Mouse (Mus musculus): ENCODE measurements around the gene Snrpd2. TPM values are rescaled to one million over a fixed set of nuclear protein-coding genes. Genes with fewer than 3 reads are reported as not detected.

The Snrpd2 gene
- polyA plus RNA-seq, 1 experiment from 2014 or later, result 103 TPM

DNA sequence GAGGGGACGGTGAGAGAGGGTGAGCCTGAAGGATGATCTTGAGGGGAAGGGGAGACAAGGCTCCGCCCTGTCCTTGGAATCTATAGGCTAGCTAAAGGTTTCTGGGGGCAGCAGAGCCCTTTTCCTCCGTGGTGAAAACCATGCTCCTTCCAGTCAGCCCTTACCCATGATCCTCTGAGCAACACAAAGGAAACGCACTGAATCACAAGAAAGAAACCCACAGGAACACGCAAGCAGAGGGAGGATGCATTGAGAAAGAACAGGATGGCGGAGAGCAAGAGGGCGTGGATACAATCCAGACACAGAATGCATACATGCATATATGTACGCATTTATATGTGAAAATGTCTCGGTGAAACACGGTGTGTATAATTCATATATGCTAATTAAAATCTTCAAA, 20.0 kb downstream of the Snrpd2 start:
- no peak overlapping the region for H3K4me2 ChIP-seq (replicated peaks; ENCODE audit: low read depth)
- TF ChIP-seq CTCF (IDR thresholded peaks at IDR 0.05; ENCODE audit: low read depth) (no peak), EP300 (optimal IDR thresholded peaks at IDR 0.05) (no peak)
- H3K4me3 ChIP-seq (ENCODE audit: low read depth, low read length), result no peak overlapping the region
- H3K27ac ChIP-seq (replicated peaks), result no peak overlapping the region
- H3K4me1 ChIP-seq (replicated peaks; ENCODE audit: control insufficient read depth, insufficient read depth), result no peaks in the 10 kb centered on the region
- no peaks in the 10 kb centered on the region for H3K9me3 ChIP-seq (ENCODE audit: control insufficient read depth, low read length)
- no peak for ATAC-seq (ENCODE audit: low FRiP score, low TSS enrichment)
- 53% methylated on average over 10 of the region's 10 CpGs for whole genome bisulfite sequencing
- no peaks in the 10 kb centered on the region for H3K36me3 ChIP-seq (ENCODE audit: control insufficient read depth, insufficient read depth, low read length)
- DNase-seq (ENCODE audit: low spot score), result no peak
- H3K9ac ChIP-seq (ENCODE audit: low read length), result no peak overlapping the region
- no peaks in the 10 kb centered on the region for H3K27me3 ChIP-seq (ENCODE audit: control insufficient read depth, insufficient read depth, low read length)

DNA sequence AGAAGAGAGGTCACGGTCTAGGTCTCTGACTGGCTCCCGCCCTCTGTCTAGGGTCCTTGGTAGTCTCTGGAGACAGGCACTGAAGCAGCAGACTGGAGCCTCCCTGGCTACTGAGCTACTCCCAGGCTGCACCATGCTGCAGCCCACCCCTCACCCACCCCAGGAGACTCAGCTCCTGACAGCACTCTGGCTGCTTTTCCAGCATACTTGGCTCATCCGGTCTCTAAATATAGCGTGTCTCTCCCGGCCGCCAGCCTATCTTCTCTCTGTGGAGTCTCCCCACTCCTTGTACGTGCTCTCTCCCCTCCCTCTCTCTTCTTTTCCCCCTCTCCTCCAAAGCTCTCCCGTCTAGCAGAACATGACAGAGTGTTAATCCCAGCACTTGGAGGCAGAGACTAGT, 20.6 kb downstream of the Snrpd2 start:
- WGBS, result 31% methylated on average over 8 of the region's 8 CpGs
- Histone ChIP-seq H3K9ac (ENCODE audit: low read length) (peak overlapping the region; percentile 3; the same call in 1 of the 2 replicates), H3K27me3 (ENCODE audit: control insufficient read depth, insufficient read depth, low read length) (no peaks in the 10 kb centered on the region), H3K4me2 (replicated peaks; ENCODE audit: low read depth) (no peak overlapping the region), H3K4me3 (ENCODE audit: low read depth, low read length) (no peak overlapping the region), H3K9me3 (ENCODE audit: control insufficient read depth, low read length) (no peaks in the 10 kb centered on the region), H3K27ac (replicated peaks) (0 out of 2 replicates have a peak overlapping the region, but pooled peaks have one; percentile 45), H3K36me3 (ENCODE audit: control insufficient read depth, insufficient read depth, low read length) (no peaks in the 10 kb centered on the region), H3K4me1 (replicated peaks; ENCODE audit: control insufficient read depth, insufficient read depth) (no peaks in the 10 kb centered on the region)
- DNase-seq (ENCODE audit: low spot score) (no peak), ATAC-seq (ENCODE audit: low FRiP score, low TSS enrichment) (peak; percentile 43; the same call in 1 of the 2 replicates)
- TF ChIP-seq EP300 (optimal IDR thresholded peaks at IDR 0.05), result no peak
- TF ChIP-seq CTCF (IDR thresholded peaks at IDR 0.05; ENCODE audit: low read depth), result no peak

DNA sequence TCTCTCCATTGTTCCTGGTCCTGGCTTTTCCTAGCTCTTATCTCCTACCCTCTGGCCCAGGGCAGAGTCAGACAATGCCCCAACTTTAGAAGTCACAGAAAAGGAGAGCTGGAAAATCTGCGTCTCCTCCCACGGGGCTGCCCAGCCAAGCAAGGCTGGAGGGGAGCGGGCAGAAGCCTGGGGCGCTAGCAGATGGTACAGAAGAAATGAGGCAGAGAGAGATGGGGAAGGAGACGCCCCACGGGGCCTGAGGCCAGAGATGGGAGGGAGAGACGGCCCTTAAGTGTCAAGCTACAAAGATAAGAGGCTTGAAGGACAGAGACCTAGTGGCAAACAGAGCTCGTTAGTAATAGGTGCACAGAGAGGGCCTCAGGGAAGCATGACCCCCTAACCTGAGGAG, 22.3 kb downstream of the Snrpd2 start:
- Histone ChIP-seq H3K4me2 (replicated peaks; ENCODE audit: low read depth) (no peak overlapping the region), H3K9me3 (ENCODE audit: control insufficient read depth, low read length) (no peaks in the 10 kb centered on the region), H3K27ac (replicated peaks) (no peak overlapping the region), H3K4me1 (replicated peaks; ENCODE audit: control insufficient read depth, insufficient read depth) (no peaks in the 10 kb centered on the region), H3K9ac (ENCODE audit: low read length) (no peak overlapping the region; the same call in 1 of the 2 replicates), H3K36me3 (ENCODE audit: control insufficient read depth, insufficient read depth, low read length) (no peaks in the 10 kb centered on the region), H3K4me3 (ENCODE audit: low read depth, low read length) (no peak overlapping the region), H3K27me3 (ENCODE audit: control insufficient read depth, insufficient read depth, low read length) (peaks cover 5% of the 10 kb centered on the region; the same call in 1 of the 2 replicates)
- TF ChIP-seq EP300 (optimal IDR thresholded peaks at IDR 0.05), result no peak
- TF ChIP-seq CTCF (IDR thresholded peaks at IDR 0.05; ENCODE audit: low read depth), result no peak
- no peak for ATAC-seq (ENCODE audit: low FRiP score, low TSS enrichment)
- 47% methylated on average over 8 of the region's 8 CpGs for WGBS
- no peak for DNase-seq (ENCODE audit: low spot score)

GRCm38 (mm10) chr7:19172874-19173273, 23.4 kb downstream of the Snrpd2 start:
- Histone ChIP-seq H3K36me3 (ENCODE audit: control insufficient read depth, insufficient read depth, low read length) (no peaks in the 10 kb centered on the region), H3K27ac (replicated peaks) (no peak overlapping the region), H3K9ac (ENCODE audit: low read length) (no peak overlapping the region), H3K27me3 (ENCODE audit: control insufficient read depth, insufficient read depth, low read length) (peaks cover 15% of the 10 kb centered on the region), H3K9me3 (ENCODE audit: control insufficient read depth, low read length) (no peaks in the 10 kb centered on the region), H3K4me1 (replicated peaks; ENCODE audit: control insufficient read depth, insufficient read depth) (no peaks in the 10 kb centered on the region), H3K4me2 (replicated peaks; ENCODE audit: low read depth) (peak overlapping the region; percentile 43), H3K4me3 (ENCODE audit: low read depth, low read length) (peak overlapping the region; percentile 16; the same call in 1 of the 2 replicates)
- 3% methylated on average over 17 of the region's 17 CpGs for WGBS
- DNase-seq (ENCODE audit: low spot score) (peak; percentile 80), ATAC-seq (ENCODE audit: low FRiP score, low TSS enrichment) (peak; percentile 50; the same call in 1 of the 2 replicates)
- TF ChIP-seq CTCF (IDR thresholded peaks at IDR 0.05; ENCODE audit: low read depth) (peak; percentile 92), EP300 (optimal IDR thresholded peaks at IDR 0.05) (no peak)

- H3K36me3 ChIP-seq (ENCODE audit: control insufficient read depth, insufficient read depth, low read length), result no peaks in the 10 kb centered on the region
- no peak within 1 kb of the TSS for H3K4me2 ChIP-seq (replicated peaks; ENCODE audit: low read depth)
- H3K9ac ChIP-seq (ENCODE audit: low read length), result no peak within 1 kb of the TSS
- TF ChIP-seq EP300 (optimal IDR thresholded peaks at IDR 0.05) (no peak), CTCF (IDR thresholded peaks at IDR 0.05; ENCODE audit: low read depth) (no peak)
- ATAC-seq (ENCODE audit: low FRiP score, low TSS enrichment) (peak; percentile 43; the same call in 1 of the 2 replicates), DNase-seq (ENCODE audit: low spot score) (peak; percentile 57)
- H3K4me1 ChIP-seq (replicated peaks; ENCODE audit: control insufficient read depth, insufficient read depth), result no peaks in the 10 kb centered on the region
- 3% methylated on average over 30 of the region's 30 CpGs for WGBS
- H3K27me3 ChIP-seq (ENCODE audit: control insufficient read depth, insufficient read depth, low read length), result peaks cover 20% of the 10 kb centered on the region
- H3K9me3 ChIP-seq (ENCODE audit: control insufficient read depth, low read length), result no peaks in the 10 kb centered on the region
- no peak within 1 kb of the TSS for H3K27ac ChIP-seq (replicated peaks)
- H3K4me3 ChIP-seq (ENCODE audit: low read depth, low read length), result no peak within 1 kb of the TSS
These were observed 26.4 kb downstream of the Snrpd2 start, which contains the start of gene Eml2 for GRCm38 (mm10) chr7:19175708-19176515. Eml2 (plus strand) TSS chr7:19176421.

- Histone ChIP-seq H3K9ac (ENCODE audit: low read length) (no peak overlapping the region), H3K27ac (replicated peaks) (no peak overlapping the region), H3K4me2 (replicated peaks; ENCODE audit: low read depth) (no peak overlapping the region), H3K4me1 (replicated peaks; ENCODE audit: control insufficient read depth, insufficient read depth) (no peaks in the 10 kb centered on the region), H3K9me3 (ENCODE audit: control insufficient read depth, low read length) (no peaks in the 10 kb centered on the region), H3K36me3 (ENCODE audit: control insufficient read depth, insufficient read depth, low read length) (no peaks in the 10 kb centered on the region), H3K4me3 (ENCODE audit: low read depth, low read length) (no peak overlapping the region), H3K27me3 (ENCODE audit: control insufficient read depth, insufficient read depth, low read length) (peaks cover 20% of the 10 kb centered on the region)
- ATAC-seq (ENCODE audit: low FRiP score, low TSS enrichment) (no peak), DNase-seq (ENCODE audit: low spot score) (no peak)
- TF ChIP-seq CTCF (IDR thresholded peaks at IDR 0.05; ENCODE audit: low read depth) (no peak), EP300 (optimal IDR thresholded peaks at IDR 0.05) (no peak)
- WGBS, result 11% methylated on average over 18 of the region's 21 CpGs
These were observed 27.0 kb downstream of the Snrpd2 start for GRCm38 (mm10) chr7:19176516-19176947.
